Mouse (Mus musculus) kidney, embryonic 14.5 days (tissue): ENCODE data around the gene Ntn4. TPM values are rescaled to one million over a fixed set of nuclear protein-coding genes. Genes with fewer than 3 reads are reported as not detected.

Experiments used
- ATAC-seq: fragments of 200-750 bp; cut with Nextera tagmentation; 2 replicates; pipeline ENCODE4 v1.8.0; 2017; ENCODE audit warnings: moderate number of reproducible peaks, mild to moderate bottlenecking, moderate TSS enrichment, moderate library complexity; ENCODE audit not compliant: low FRiP score, low TSS enrichment
- H3K27ac ChIP-seq: fragments of 300-500 bp; sonication (generic); 2 replicates; pipeline ENCODE4 v1.5.1; 2014; ENCODE audit warnings: low read depth, mild to moderate bottlenecking, low read length, moderate library complexity, mixed read lengths
- H3K27me3 ChIP-seq: fragments of 300-500 bp; sonication (generic); 2 replicates; pipeline ENCODE4 v1.6.1; 2014; ENCODE audit warnings: mild to moderate bottlenecking, low read length; ENCODE audit not compliant: control insufficient read depth, insufficient read depth
- H3K36me3 ChIP-seq: fragments of 300-500 bp; sonication (generic); 2 replicates; pipeline ENCODE4 v1.6.1; 2014; ENCODE audit warnings: low read length, mixed read lengths; ENCODE audit not compliant: control insufficient read depth, insufficient read depth
- H3K4me1 ChIP-seq: fragments of 300-500 bp; sonication (generic); 2 replicates; pipeline ENCODE4 v1.6.1; 2014; ENCODE audit warnings: low read length, mixed read lengths; ENCODE audit not compliant: control insufficient read depth, insufficient read depth
- H3K4me2 ChIP-seq: fragments of 300-500 bp; sonication (generic); replicated peaks from 2 replicates; pipeline ENCODE4 v1.6.1; 2014; ENCODE audit warnings: low read depth, mild to moderate bottlenecking, low read length
- H3K4me3 ChIP-seq: fragments of 300-500 bp; sonication (generic); 2 replicates; pipeline ENCODE4 v1.5.1; 2014; ENCODE audit warnings: mild to moderate bottlenecking, low read length
- H3K9ac ChIP-seq: fragments of 300-500 bp; sonication (generic); 2 replicates; pipeline ENCODE4 v1.6.1; 2014; ENCODE audit warnings: low read depth, mild to moderate bottlenecking, low read length, moderate library complexity
- H3K9me3 ChIP-seq: fragments of 300-500 bp; sonication (generic); 2 replicates; pipeline ENCODE4 v1.6.1; 2016; ENCODE audit warnings: low read length; ENCODE audit not compliant: control insufficient read depth
- WGBS: fragments of 180-500 bp; shearing (Covaris S2); extraction: QIAGEN DNeasy Blood & Tissue Kit; methylation state at CpG from one replicate; pipeline ENCODE4 v1.1.7; 2014; 5-methylcytosine and 5-hydroxymethylcytosine counted together
- polyA plus RNA-seq: library from polyadenylated mRNA; unstranded; fragments of >200 nt; fragmentation: Nextera tagmentation; extraction: Ambion mirVana; gene quantifications from 2 replicates; pipeline ENCODE4 v1.2.1, GENCODE M21; 2014

The Ntn4 gene
- polyA plus RNA-seq, 1 experiment from 2014 or later, result 1.3 TPM

GRCm38 (mm10) chr10:93609236-93609635, 31.2 kb upstream of the Ntn4 start:
- Histone ChIP-seq H3K36me3 (no peaks in the 10 kb centered on the region), H3K4me3 (no peak overlapping the region), H3K4me2 (no peak overlapping the region), H3K4me1 (no peaks in the 10 kb centered on the region), H3K9ac (no peak overlapping the region), H3K9me3 (no peaks in the 10 kb centered on the region; the same call in none of the 2 replicates), H3K27me3 (no peaks in the 10 kb centered on the region), H3K27ac (no peak overlapping the region)
- 95% methylated on average over 7 of the region's 7 CpGs for WGBS
- no peak for ATAC-seq

GRCm38 (mm10) chr10:93610896-93611295, 29.6 kb upstream of the Ntn4 start:
- H3K9me3 ChIP-seq, result no peaks in the 10 kb centered on the region; the same call in none of the 2 replicates
- no peak overlapping the region for H3K4me2 ChIP-seq
- H3K4me1 ChIP-seq, result no peaks in the 10 kb centered on the region
- no peak overlapping the region for H3K9ac ChIP-seq
- 93% methylated on average over 1 of the region's 1 CpGs for WGBS
- no peaks in the 10 kb centered on the region for H3K36me3 ChIP-seq
- H3K4me3 ChIP-seq, result no peak overlapping the region
- H3K27me3 ChIP-seq, result no peaks in the 10 kb centered on the region
- ATAC-seq, result no peak; the same call in 1 of the 2 replicates
- no peak overlapping the region for H3K27ac ChIP-seq

- H3K27ac ChIP-seq, result no peak overlapping the region
- no peak overlapping the region for H3K4me2 ChIP-seq
- H3K4me3 ChIP-seq, result no peak overlapping the region
- ATAC-seq, result no peak
- no peaks in the 10 kb centered on the region for H3K36me3 ChIP-seq
- WGBS, result 50% methylated on average over 18 of the region's 18 CpGs
- no peaks in the 10 kb centered on the region; the same call in none of the 2 replicates for H3K9me3 ChIP-seq
- no peaks in the 10 kb centered on the region for H3K4me1 ChIP-seq
- no peaks in the 10 kb centered on the region for H3K27me3 ChIP-seq
- H3K9ac ChIP-seq, result no peak overlapping the region
Measured at GRCm38 (mm10) chr10:93611419-93612007, 29.0 kb upstream of the Ntn4 start.

- no peak overlapping the region for H3K4me3 ChIP-seq
- H3K36me3 ChIP-seq, result no peaks in the 10 kb centered on the region
- H3K27ac ChIP-seq, result no peak overlapping the region
- H3K27me3 ChIP-seq, result no peaks in the 10 kb centered on the region
- H3K4me2 ChIP-seq, result no peak overlapping the region
- H3K4me1 ChIP-seq, result no peaks in the 10 kb centered on the region
- no peak overlapping the region for H3K9ac ChIP-seq
- WGBS, result 74% methylated on average over 8 of the region's 8 CpGs
- no peaks in the 10 kb centered on the region; the same call in 1 of the 2 replicates for H3K9me3 ChIP-seq
- ATAC-seq, result no peak
Measured at GRCm38 (mm10) chr10:93614850-93615249, 25.6 kb upstream of the Ntn4 start.

- H3K4me2 ChIP-seq, result no peak overlapping the region
- no peak for ATAC-seq
- no peaks in the 10 kb centered on the region for H3K36me3 ChIP-seq
- H3K27ac ChIP-seq, result no peak overlapping the region
- H3K4me1 ChIP-seq, result 0 out of 2 replicates have a peak, but pooled peaks cover 7% of the 10 kb centered on the region
- H3K9ac ChIP-seq, result no peak overlapping the region
- no peaks in the 10 kb centered on the region for H3K9me3 ChIP-seq
- WGBS, result 73% methylated on average over 7 of the region's 7 CpGs
- no peaks in the 10 kb centered on the region for H3K27me3 ChIP-seq
- H3K4me3 ChIP-seq, result no peak overlapping the region
Measured at GRCm38 (mm10) chr10:93620438-93621179, 19.9 kb upstream of the Ntn4 start.

- Histone ChIP-seq H3K4me1 (0 out of 2 replicates have a peak, but pooled peaks cover 7% of the 10 kb centered on the region), H3K4me2 (0 out of 2 replicates have a peak overlapping the region, but pooled peaks have one; percentile 21), H3K4me3 (no peak overlapping the region), H3K27me3 (no peaks in the 10 kb centered on the region), H3K9me3 (no peaks in the 10 kb centered on the region), H3K36me3 (no peaks in the 10 kb centered on the region), H3K27ac (no peak overlapping the region), H3K9ac (no peak overlapping the region)
- peak; percentile 79; the same call in 1 of the 2 replicates for ATAC-seq
- WGBS, result 7% methylated on average over 9 of the region's 9 CpGs
Measured at GRCm38 (mm10) chr10:93623725-93624124, 16.8 kb upstream of the Ntn4 start.

GRCm38 (mm10) chr10:93624151-93624550, 16.3 kb upstream of the Ntn4 start:
- H3K36me3 ChIP-seq, result no peaks in the 10 kb centered on the region
- H3K27me3 ChIP-seq, result no peaks in the 10 kb centered on the region
- ATAC-seq, result no peak
- H3K4me3 ChIP-seq, result no peak overlapping the region
- 59% methylated on average over 10 of the region's 10 CpGs for WGBS
- no peaks in the 10 kb centered on the region for H3K9me3 ChIP-seq
- 0 out of 2 replicates have a peak, but pooled peaks cover 7% of the 10 kb centered on the region for H3K4me1 ChIP-seq
- 0 out of 2 replicates have a peak overlapping the region, but pooled peaks have one; percentile 21 for H3K4me2 ChIP-seq
- H3K27ac ChIP-seq, result no peak overlapping the region
- H3K9ac ChIP-seq, result no peak overlapping the region

- 80% methylated on average over 5 of the region's 5 CpGs for WGBS
Measured at GRCm38 (mm10) chr10:93630310-93630709, 10.2 kb upstream of the Ntn4 start.

GRCm38 (mm10) chr10:93632086-93632485, 8.4 kb upstream of the Ntn4 start:
- H3K9ac ChIP-seq, result no peak overlapping the region
- no peak overlapping the region for H3K4me3 ChIP-seq
- no peaks in the 10 kb centered on the region for H3K9me3 ChIP-seq
- H3K27ac ChIP-seq, result no peak overlapping the region
- no peaks in the 10 kb centered on the region for H3K4me1 ChIP-seq
- WGBS, result 67% methylated on average over 4 of the region's 4 CpGs
- H3K4me2 ChIP-seq, result no peak overlapping the region
- no peaks in the 10 kb centered on the region for H3K36me3 ChIP-seq
- H3K27me3 ChIP-seq, result no peaks in the 10 kb centered on the region
- ATAC-seq, result no peak

More at GRCm38 (mm10) chr10:93630310-93630709, 10.2 kb upstream of the Ntn4 start:
- Histone ChIP-seq H3K4me2 (no peak overlapping the region), H3K36me3 (no peaks in the 10 kb centered on the region), H3K4me3 (no peak overlapping the region), H3K9me3 (no peaks in the 10 kb centered on the region), H3K4me1 (no peaks in the 10 kb centered on the region), H3K27me3 (no peaks in the 10 kb centered on the region), H3K27ac (no peak overlapping the region), H3K9ac (no peak overlapping the region)
- ATAC-seq, result no peak
